9 mouse cellular contexts compared by ENCODE assay signal in genomic region chr11:65631164-65631563, GRCm38 (mm10).
A peak's percentile ranks its signal among the peaks of the same experiment; 100 is the strongest.
DNase-seq lines count a peak whose midpoint lies in the region; ATAC-seq lines count a peak whose summit lies in the region.
"Had no signal": no experiment of that assay in that cellular context is flagged by ENCODE, and none has a peak within 500 bp of the region (broad histone marks: within the 10 kb centered on the region; RNA-seq: fewer than 3 reads in every experiment).

No protein-coding gene starts in this region.

- H3K27me3 ChIP-seq in limb, embryonic 11.5 days (ENCODE audit: control insufficient read depth, insufficient read depth, low read length): no peaks in the 10 kb centered on the region
- no peaks in the 10 kb centered on the region for H3K27me3 ChIP-seq in limb, embryonic 10.5 days (ENCODE audit: low read depth, poor library complexity, severe bottlenecking)
- H3K27me3 ChIP-seq in intestine, embryonic 15.5 days (replicated peaks): no peaks in the 10 kb centered on the region

- ATAC-seq in limb, embryonic 11.5 days (ENCODE audit: insufficient number of reproducible peaks, low FRiP score, low TSS enrichment, low read depth): no peak
- ATAC-seq in intestine, embryonic 15.5 days: no peak

- no peak overlapping the region for H3K4me3 ChIP-seq in limb, embryonic 11.5 days (ENCODE audit: low read depth, low read length)
- no peak overlapping the region for H3K4me3 ChIP-seq in limb, embryonic 10.5 days
- no peak overlapping the region for H3K4me3 ChIP-seq in intestine, embryonic 15.5 days (replicated peaks)

- no peaks in the 10 kb centered on the region for H3K9me3 ChIP-seq in limb, embryonic 11.5 days (ENCODE audit: control insufficient read depth, low read length)
- H3K9me3 ChIP-seq in limb, embryonic 10.5 days (replicated peaks): no peaks in the 10 kb centered on the region
- H3K9me3 ChIP-seq in intestine, embryonic 15.5 days: no peaks in the 10 kb centered on the region

- no peak overlapping the region for H3K4me2 ChIP-seq in limb, embryonic 11.5 days (ENCODE audit: low read depth, severe bottlenecking)
- no peak overlapping the region for H3K4me2 ChIP-seq in intestine, embryonic 15.5 days (replicated peaks)

- no peaks in the 10 kb centered on the region for H3K36me3 ChIP-seq in limb, embryonic 11.5 days (ENCODE audit: control insufficient read depth, insufficient read depth, low read length)
- no peaks in the 10 kb centered on the region for H3K36me3 ChIP-seq in limb, embryonic 10.5 days
- H3K36me3 ChIP-seq in intestine, embryonic 15.5 days: no peaks in the 10 kb centered on the region

- H3K4me1 ChIP-seq in limb, embryonic 11.5 days (ENCODE audit: control insufficient read depth, insufficient read depth, low read length): no peaks in the 10 kb centered on the region
- H3K4me1 ChIP-seq in limb, embryonic 10.5 days: no peaks in the 10 kb centered on the region
- no peaks in the 10 kb centered on the region for H3K4me1 ChIP-seq in intestine, embryonic 15.5 days (replicated peaks)

- WGBS in limb, embryonic 11.5 days: 76% methylated on average over 3 of the region's 3 CpGs
- 79% methylated on average over 3 of the region's 3 CpGs for WGBS in limb, embryonic 10.5 days
- 56% methylated on average over 3 of the region's 3 CpGs for WGBS in intestine, embryonic 15.5 days

- H3K9ac ChIP-seq in limb, embryonic 11.5 days (ENCODE audit: low read length): no peak overlapping the region
- H3K9ac ChIP-seq in intestine, embryonic 15.5 days: no peak overlapping the region

- H3K27ac ChIP-seq in limb, embryonic 11.5 days (replicated peaks; ENCODE audit: low read depth, low read length): no peak overlapping the region
- no peak overlapping the region for H3K27ac ChIP-seq in limb, embryonic 10.5 days
- no peak overlapping the region for H3K27ac ChIP-seq in intestine, embryonic 15.5 days
- H3K27ac ChIP-seq: macrophage had no signal

- DNase-seq in adrenal gland, adult (ENCODE audit: inconsistent age in 2 of 2, low spot score in 1 of 2): peak; percentile 14 to 76
- no peak for DNase-seq in adrenal gland, postnatal 4 days (ENCODE audit: low spot score in 2 of 2)
- DNase-seq in limb, embryonic 11.5 days (ENCODE audit: low spot score): peak; percentile 41
- no peak for DNase-seq in limb, embryonic 10.5 days (ENCODE audit: low spot score)
- DNase-seq in cerebellum, adult 18-20 months: peak; percentile 51 to 58
- DNase-seq in layer of hippocampus, adult 9-10 months (ENCODE audit: low spot score): peak; percentile 12
- no peak for DNase-seq in thymus, postnatal 0 days (ENCODE audit: low spot score)

Comparison
In these comparisons a context has a peak if more than half of its experiments do, and no peak if none do; other contexts are left out.
1. DNase-seq: peak in adrenal gland, adult (2 of 2), limb, embryonic 11.5 days (single experiment), cerebellum, adult 18-20 months (2 of 2) and layer of hippocampus, adult 9-10 months (single experiment); none in adrenal gland, postnatal 4 days (0 of 2), limb, embryonic 10.5 days (single experiment) and thymus, postnatal 0 days (single experiment).